Mouse (Mus musculus): Measurements from ENCODE around the gene Krtcap2. TPM values are rescaled to one million over a fixed set of nuclear protein-coding genes. Genes with fewer than 3 reads are reported as not detected.
A peak's percentile ranks its signal among the peaks of the same experiment; 100 is the strongest.

Gene Krtcap2
- polyA plus RNA-seq, 2 experiments from 2014 or later, result 258 to 319 TPM

DNA sequence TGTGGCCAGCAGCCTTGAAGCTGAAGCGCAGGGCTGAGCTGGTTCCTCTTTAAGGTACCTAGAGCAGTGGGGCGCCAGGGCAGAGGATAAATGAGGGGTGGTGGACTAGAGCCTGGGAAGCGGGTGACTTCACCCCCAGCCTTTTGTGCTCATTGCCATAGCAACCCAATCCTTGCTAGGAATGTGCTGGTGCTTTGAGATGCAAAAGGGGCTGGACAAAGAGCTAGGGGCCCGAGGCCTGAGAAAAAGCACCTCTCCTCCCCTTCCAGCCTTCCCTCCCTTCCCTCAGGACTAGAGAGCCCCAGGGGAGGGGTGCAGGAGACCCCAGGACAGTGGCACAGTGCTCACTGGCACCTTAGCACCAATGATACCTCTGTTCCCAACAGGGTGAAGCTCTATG lies 19.8 kb upstream of the Krtcap2 start:
- ATAC-seq, result no peak

DNA sequence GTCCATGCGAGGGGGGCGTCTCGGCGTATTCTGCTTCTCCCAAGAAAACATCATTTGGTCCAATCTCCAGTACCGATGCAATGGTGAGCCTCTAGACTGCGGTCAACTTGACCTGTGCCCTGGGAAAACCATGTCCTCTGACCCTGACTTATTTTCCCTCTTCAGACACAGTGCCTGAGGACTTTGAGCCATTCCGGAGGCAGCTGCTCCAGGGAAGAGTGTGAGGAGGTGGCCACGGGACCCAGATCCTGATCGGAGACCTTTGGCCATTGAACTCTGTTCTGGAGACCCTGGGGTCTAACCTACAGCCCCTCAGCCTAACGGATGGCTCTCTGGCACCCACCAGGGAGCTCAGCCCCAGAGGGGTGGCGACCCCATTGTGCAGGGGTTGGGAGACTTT lies 19.4 kb upstream of the Krtcap2 start:
- no peak for ATAC-seq

DNA sequence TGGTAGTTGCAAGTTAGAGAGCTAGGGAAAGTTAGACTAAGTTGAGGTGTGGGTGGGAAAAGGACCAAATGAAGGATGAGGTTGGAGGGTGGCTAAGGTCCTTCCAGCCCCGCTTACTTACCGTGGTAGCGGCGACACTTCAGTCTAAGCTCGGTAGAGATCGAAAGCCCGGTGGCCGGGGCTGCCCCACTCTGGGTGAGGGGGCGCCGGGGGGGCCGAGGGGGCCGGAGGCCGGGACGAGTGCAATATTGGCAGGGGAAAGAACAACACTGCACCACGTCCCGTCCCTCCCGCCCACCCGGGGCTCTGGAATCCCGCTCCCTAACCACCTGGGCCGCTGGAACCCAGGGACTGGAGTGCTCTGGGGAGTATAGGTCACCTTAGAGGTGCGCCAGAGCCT lies 18.9 kb upstream of the Krtcap2 start, which contains the start of gene Mtx1:
Gene Mtx1, minus strand, starts transcription at position 189 of the 400 bp plus-strand sequence.
- ATAC-seq, result no peak

DNA sequence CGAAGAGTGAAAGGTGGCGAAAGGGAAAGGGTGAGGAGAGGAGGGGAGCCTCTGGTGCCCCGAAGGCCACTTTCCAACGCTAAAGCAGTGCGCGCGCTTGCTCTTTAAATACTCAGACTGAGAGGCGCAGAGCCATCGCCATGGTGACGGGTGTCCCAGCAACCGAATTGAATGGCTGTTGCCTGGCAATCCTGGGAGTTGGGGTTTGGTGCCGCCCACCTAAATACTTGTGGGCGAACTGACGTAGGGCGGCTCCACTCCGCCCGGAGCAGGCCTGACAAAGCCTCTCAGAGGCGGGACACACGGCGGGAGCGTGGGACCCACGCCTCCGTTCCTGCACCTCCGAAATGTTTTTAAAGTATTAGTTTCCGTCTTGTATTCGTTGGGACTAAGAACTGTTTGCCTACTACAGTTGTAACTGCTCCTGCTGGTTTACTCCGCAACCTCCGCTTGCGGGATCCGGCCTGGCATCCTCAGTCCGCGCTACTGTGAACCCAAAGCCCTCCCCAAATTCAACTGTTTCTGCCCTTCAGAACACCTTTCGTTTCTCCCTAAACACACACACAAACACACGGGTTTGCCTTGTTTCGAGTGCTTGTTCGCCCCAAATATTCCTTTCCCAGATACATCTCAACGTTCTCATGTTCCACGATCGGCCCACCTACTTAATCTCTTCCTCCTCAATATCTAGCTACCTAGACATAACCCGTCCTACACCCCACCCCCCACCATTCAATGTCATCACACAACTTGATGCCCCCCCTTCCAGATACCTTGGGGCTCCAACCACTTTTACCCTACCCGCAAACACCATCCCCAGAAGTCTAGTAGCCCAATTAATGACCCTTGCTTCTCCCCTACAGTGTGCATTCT lies 18.2 kb upstream of the Krtcap2 start:
- ATAC-seq, result peak; percentile 54

DNA sequence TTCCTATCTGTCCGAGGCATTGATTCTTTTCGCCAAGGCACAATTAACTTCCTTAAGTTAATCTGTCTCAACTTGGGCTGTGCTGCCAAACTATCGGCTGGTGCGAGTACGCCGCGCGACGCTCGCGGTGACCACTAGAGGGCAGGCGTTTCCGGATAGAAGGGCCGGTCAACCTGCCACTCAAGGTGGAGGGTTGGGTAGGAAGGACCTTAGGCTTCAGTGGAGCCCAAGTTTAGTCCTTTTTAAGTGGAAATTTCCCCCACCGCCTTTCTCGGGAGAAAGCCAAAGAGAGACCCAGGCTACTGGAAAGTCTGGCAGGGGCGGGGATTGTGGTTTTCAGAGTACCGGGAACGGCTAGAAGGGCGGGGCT lies 17.6 kb upstream of the Krtcap2 start:
- ATAC-seq, result peak; percentile 62

DNA sequence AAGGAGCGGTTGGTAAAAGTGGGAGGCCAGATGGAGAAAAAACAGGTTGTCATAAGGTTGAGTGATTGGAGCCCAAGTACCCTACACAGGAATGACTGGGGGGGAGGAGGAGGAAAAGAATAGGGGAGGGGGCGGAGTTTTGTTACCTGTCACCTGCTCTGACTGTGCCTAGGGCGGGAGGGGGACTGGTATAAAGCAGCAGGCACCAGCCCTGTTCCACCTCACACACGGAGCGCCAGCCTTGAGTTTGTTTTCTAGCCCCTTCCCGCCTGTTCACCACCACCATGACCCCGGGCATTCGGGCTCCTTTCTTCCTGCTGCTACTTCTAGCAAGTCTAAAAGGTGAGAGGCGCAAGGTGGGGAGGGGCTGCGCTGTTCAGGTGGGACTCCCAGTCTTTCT lies 16.9 kb upstream of the Krtcap2 start, which contains the start of gene Muc1:
Gene Muc1, plus strand, starts transcription at position 222 of the 400 bp plus-strand sequence.
- ATAC-seq, result no peak

DNA sequence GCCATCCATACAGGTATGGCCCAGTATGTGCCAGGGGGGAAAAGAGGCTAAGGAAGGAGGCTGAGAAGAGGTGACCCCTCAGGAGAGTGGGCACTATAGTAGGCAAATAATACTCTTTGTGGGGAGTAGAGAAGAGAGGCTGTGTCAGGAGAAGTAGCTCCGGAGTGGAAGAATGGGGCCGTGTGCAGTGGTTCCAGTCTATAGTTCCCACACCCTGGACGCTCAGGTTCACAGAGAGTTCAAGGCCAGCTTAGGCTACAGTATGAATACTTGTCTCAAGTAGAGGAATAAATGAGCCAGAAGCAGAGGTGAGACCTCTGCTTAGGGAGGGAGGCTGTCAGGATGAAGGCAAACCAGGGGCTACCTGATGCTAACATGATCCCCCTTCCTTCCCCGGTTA lies 16.5 kb upstream of the Krtcap2 start:
- no peak for ATAC-seq

DNA sequence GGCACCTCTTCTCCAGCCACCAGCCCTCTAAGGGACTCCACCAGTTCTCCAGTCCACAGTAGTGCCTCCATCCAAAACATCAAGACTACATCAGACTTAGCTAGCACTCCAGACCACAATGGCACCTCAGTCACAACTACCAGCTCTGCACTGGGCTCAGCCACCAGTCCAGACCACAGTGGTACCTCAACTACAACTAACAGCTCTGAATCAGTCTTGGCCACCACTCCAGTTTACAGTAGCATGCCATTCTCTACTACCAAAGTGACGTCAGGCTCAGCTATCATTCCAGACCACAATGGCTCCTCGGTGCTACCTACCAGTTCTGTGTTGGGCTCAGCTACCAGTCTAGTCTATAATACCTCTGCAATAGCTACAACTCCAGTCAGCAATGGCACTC lies 15.2 kb upstream of the Krtcap2 start:
- no peak for ATAC-seq

DNA sequence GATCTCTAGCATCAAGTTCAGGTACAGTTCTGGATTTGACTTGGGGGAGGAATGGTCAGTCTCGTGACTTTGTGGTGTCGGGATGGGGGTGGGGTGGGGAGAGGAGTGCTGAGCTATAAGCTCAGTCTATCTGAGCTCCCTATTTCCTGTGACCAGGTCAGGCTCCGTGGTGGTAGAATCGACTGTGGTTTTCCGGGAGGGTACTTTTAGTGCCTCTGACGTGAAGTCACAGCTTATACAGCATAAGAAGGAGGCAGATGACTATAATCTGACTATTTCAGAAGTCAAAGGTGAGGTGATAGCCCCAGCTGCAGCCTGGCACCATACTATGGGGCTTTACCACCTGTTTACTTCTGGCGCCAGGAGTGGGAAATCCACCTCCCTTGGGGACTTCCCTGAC lies 14.4 kb upstream of the Krtcap2 start:
- peak; percentile 70 for ATAC-seq

DNA sequence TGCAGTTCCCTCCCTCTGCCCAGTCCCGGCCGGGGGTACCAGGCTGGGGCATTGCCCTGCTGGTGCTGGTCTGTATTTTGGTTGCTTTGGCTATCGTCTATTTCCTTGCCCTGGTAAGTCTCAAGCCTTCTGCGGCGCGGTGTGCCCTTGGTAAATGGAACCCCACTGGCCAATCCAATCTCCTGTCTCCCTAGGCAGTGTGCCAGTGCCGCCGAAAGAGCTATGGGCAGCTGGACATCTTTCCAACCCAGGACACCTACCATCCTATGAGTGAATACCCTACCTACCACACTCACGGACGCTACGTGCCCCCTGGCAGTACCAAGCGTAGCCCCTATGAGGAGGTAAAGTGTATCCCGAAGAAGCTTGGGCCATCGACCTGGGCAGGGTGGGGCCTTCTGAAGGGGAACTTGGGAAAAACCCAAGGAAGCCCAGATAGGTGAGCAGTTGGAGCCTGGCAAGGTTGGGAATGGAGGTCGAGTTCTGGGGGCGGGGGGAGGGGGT lies 13.9 kb upstream of the Krtcap2 start:
- ATAC-seq, result no peak

DNA sequence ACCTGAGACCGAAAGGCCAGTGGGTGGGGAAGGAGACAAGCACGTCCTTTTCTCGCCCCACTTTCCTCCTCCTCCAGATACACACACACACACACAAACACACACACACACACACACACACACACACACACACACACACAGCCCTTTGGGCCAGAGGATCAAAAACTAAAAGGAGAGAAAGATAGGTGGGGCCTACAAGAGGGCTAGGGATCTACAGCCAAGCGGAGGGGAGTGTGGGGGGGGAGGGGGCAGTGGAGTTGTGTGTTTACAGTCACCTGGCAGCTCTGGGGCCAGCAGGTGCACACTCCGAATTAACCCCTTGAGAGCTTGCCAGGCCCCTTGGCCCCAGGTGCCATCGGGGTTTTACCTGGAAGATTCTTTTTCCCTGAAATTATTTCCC lies 13.2 kb upstream of the Krtcap2 start:
- no peak for ATAC-seq

DNA sequence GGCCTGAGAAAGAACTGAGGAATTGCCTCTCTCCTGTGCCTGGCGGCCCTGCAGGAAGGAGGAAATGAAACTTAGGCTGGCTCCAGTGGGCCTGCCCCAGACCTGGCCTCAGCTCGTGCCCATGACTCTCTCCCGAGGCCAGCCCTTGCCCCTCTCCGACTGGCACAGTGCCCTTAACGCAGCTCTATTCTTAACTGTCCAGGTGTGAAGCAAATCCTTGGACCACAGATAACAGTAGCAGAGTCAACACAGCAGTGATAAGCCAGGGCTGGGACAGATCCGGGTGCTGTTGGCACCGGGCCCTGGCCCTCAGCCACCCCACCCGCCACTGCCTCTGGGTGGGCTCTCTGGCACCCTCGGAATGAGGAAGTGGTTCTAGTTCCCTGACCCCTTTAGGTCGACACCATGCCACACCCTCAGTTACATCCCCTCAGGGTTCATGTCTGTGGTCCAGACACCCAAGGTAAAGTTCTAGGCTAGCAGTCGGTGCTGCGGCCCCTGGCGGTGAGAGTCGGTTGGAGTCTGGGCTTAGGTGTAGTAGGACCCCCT lies 12.1 kb upstream of the Krtcap2 start:
- ATAC-seq, result no peak

DNA sequence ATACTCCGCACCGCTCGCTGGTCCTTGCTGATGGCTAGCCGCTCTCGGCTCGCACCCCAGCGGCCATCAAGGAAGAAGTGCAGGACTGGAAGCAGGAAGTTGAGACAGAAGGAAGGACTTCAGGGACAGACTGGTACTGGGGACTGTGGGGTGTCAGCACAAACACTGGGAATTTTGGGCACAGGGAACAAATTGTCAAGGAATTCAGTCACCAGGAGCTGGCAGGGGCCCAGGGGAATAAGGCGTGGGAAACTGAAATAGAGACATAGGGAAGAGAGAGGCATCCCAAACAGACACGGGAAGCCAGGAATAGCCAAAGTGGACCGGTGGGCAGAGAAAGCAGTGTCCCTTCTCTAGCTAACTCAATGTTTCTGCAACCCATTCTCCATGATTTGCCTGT lies 9.2 kb upstream of the Krtcap2 start:
- no peak for ATAC-seq

DNA sequence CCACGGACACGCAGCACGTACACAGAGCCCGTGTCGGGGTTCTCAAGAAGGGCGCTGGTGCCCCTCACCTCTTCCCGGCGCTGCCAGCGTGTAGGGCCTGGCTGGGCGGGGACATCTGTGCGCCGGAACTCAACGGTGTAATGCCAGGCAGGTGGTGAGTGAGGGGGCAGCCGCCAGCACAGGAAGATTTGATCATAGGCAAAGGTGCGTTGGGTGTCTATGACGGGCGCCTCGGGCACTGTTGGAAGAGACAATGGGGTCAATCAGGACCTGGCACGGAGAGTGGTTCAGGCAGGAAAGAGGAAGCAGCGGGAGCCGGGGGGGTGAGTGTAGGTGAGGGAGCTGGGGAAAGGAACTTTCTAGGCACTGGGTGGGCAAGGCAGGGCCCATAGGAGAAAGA lies 8.1 kb upstream of the Krtcap2 start:
- ATAC-seq, result no peak

DNA sequence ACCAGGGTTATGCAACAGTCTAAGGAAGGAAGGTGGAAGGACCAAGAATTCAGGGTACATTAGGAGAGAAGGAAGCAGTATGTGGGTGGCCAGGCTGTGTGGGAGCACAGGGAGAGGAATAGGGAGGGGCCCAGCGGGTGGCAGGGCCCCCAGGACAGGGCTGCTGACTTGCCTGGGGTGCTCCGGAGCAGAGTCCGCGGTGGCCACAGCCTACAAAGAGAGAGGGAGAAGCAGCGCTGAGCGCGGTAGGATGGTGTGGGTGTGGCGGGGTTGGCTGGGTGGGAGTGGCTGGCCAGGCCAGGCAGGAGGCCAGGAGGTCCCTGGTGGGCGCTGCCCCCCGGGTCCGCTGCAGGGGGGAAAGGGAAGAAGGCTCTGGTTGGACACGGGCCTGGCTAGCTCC lies 7.3 kb upstream of the Krtcap2 start:
- no peak for ATAC-seq

DNA sequence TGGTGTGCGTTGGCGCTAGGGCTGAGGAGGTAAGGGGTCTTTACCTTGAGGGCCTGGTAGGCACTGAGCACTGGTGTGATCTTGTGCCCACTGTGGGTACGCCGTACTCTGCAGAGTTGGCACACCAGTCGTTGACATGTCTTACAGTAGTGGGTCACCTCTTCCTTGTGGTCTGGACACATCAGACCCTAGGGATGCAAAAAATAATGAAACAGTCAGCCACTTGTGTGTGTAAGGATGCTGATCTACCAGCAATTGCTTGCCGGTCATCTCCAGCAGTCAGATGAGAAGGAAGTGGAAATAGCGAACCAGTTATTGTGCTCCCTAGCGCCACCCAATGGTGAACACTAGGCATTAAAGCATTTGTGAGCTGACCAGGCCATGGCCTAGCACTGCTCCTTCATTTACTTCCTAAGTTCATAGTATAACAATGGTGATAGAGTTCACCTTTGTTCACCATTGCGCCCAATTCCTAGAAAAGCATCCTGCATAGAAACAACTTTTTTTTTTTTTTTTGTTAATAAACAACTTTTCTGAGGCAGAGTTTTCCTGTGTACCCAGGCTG lies 3.4 kb upstream of the Krtcap2 start:
- no peak for ATAC-seq

DNA sequence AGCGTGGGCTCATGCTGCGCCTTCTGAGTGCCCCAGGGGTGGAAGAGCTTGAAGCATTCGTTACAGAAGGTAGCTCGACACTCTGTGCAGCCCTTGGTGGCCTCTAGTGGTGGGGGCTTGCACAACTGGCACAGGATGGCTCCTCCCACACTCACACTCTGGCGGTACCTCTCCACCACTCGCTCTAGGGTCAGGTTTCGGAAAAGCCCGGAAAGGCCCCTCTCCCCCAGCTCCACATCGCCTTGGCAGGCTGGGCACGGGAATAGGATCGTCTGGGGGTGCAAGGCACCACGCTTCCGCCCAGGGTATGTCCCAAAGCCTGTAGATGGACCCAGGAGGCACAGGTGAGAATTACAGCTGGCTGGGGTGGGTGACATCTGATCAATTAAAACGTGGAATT lies 2.2 kb upstream of the Krtcap2 start:
- ATAC-seq, result peak; percentile 66

DNA sequence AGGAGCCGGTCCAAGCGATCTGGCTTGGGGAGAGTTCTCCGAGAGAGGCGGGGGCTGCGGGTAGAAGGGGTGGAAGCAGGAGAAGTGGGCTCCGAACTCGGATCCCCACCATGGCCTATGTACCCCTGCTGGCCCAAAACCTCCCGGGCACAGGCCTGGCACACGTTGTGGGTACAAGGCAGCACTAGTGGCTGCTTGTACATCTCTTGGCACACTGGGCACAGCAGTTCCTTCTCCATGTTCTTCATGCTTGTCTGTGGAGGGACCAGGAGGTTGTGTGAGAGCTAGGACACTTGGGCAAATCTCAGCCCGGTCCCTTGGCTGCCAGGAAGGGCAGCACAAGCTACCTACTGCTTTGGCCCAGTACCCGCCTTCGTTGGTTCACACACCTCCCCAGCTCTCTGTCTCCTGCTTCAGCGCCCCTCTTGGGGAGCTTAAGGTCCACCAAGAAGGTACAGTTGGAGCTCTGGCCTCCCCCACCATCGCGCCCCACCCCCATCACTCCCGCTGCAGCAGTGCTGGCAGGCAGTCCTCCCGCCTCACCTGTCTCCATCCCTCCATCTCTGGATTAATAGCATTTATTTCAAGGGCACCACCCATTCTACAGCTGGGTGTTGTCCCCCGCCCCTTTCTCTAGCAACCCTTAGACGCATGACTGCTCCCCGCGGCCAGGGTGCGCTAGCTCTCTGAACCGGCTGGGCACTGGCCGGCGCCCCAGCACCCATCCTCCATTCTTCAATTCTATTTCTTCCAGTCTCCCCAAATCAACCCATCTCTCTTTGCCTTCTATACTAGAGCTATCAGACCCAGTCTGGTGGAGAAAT lies 1.4 kb upstream of the Krtcap2 start:
- ATAC-seq, result peak; percentile 25

DNA sequence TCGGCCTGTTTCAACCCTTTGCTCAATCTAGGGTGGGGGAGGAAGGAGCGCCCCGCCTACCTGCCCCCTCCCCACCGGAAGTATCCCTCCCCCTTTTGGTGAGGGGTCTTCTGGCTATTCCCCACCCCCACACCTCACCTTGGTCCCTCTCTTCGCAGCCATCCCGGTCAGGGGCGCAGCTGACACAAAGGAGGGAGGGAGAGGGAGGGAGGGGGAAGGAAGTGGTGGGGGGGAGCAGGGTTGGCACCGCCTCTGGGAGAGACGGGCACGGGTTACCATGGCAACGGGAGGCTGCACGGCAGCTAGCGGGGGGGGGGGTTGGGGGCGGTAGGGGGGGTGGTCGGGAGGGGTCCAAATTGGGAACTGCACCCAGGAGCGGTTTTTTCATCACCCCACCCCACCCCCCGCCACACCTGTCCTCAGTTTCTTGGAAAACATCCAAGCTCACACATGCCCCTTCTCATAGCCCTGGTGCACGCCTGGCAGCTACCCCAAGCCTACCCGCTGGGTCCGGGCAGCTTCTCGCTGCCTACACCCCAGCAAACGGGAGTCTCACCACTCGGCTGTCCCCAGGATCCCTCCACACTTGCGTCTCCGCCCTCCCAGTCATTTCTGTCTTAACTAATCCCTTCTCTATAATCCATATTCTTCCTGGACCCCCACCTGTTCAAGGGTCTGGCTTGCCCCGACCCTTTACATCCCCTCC lies 631 bp upstream of the Krtcap2 start:
- ATAC-seq, result peak; percentile 1

DNA sequence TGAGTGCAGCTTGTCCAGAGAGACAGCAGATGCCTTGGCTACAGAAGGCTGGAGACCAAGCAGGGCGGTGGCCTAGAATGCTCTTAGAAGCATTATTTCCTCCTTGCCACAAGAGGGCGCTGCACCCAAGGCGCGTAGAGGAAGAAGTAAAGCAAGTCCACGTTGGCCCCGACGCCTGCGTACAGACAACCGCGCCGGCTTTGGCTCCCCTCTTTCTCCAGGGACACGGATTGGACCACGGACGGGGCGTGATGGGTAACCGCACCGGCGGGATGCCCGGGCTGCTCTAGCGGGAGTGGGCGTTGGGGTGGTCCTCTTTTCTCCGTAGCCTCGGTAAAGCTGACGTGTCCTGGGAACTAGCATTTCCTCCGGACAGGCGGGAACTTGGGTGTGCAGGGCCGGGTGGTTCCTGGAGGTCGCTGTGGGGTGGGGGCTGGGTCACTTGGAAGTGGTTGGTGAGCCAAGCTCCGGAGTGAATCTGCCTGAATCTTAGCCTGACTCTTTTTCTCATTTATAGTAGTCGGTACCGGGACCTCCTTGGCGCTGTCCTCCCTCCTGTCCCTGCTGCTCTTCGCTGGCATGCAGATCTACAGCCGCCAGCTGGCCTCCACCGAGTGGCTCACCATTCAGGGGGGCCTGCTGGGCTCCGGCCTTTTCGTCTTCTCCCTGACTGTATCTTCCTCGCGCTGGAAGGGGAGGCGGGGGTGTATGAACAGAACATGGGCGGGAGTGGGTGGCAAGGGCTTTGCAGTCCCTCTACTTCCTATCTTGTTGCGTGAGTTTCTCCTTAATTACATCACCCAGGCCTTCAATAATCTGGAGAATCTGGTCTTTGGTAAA lies 715 bp downstream of the Krtcap2 start, which contains the start of gene Trim46:
Gene Trim46, minus strand, starts transcription at position 49 of the 840 bp plus-strand sequence.
- peak; percentile 82 for ATAC-seq

DNA sequence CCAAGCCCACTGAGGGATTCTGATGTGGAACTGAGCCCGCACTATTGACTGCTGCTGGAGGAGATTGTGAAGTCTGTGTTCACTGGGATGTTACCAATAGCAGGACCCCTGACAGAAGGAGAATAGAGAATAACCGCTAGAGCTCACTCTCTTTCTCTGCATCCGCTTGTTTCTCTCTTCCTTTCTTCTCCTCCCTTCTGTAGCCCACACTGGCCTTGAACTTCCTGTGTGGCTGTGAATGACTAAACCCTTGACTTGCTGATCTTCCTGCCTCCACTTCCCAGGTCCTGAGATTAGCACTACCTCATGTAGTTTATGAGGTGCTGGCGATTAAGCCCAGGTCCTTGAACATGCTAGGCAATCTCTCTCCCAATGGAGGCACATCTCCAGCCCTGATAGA lies 1.7 kb downstream of the Krtcap2 start:
- no peak for ATAC-seq
